Mouse (Mus musculus) embryonic fibroblast, embryonic 13.5 days (primary cell): ENCODE measurements at regions not wholly inside any gene's neighbourhood (a gene's known extent, or its start where the extent isn't known, plus 50 kb on each side); places are given as distances from the start of the nearest gene placed in this dataset.

ENCODE experiments used
- CTCF ChIP-seq: IDR thresholded peaks from 2 replicates; pipeline ENCODE4 v1.5.1; 2011; ENCODE audit warnings: mild to moderate bottlenecking, control low read depth, low read length, moderate library complexity, borderline replicate concordance; ENCODE audit not compliant: insufficient read depth
- POLR2A ChIP-seq: IDR thresholded peaks from 2 replicates; pipeline ENCODE4 v1.6.1; 2011; ENCODE audit warnings: low read depth, mild to moderate bottlenecking, control low read depth, low read length, moderate library complexity

- TF ChIP-seq POLR2A (no peak), CTCF (no peak)
Observed at GRCm38 (mm10) chr17:44378391-44378790, 190.0 kb downstream of the Clic5 start.
